Mouse (Mus musculus) liver, postnatal 0 days (tissue): ENCODE measurements around the gene Usp24. TPM values are rescaled to one million over a fixed set of nuclear protein-coding genes. Genes with fewer than 3 reads are reported as not detected.

Source experiments
- ATAC-seq: fragments of 200-750 bp; cut with Nextera tagmentation; 2 replicates; pipeline ENCODE4 v1.8.0; 2017; ENCODE audit warnings: mild to moderate bottlenecking, moderate library complexity
- DNase-seq: peaks from one replicate; pipeline ENCODE4 v3.0.0-alpha.2; 2016
- H3K27ac ChIP-seq: fragments of 300-500 bp; sonication (generic); 2 replicates; pipeline ENCODE4 v1.5.1; 2014; ENCODE audit warnings: antibody characterized with exemption, moderate library complexity, mild to moderate bottlenecking, low read depth
- H3K27me3 ChIP-seq: fragments of 300-500 bp; sonication (generic); 2 replicates; pipeline ENCODE4 v1.6.1; 2014; ENCODE audit warnings: low read length, control low read depth, mixed read lengths; ENCODE audit not compliant: insufficient read depth
- H3K36me3 ChIP-seq: fragments of 300-500 bp; sonication (generic); replicated peaks from 2 replicates; pipeline ENCODE4 v1.6.1; 2014; ENCODE audit warnings: mild to moderate bottlenecking, control low read depth, low read length, moderate library complexity, mixed read lengths; ENCODE audit not compliant: insufficient read depth
- H3K4me1 ChIP-seq: fragments of 300-500 bp; sonication (generic); 2 replicates; pipeline ENCODE4 v1.6.1; 2014; ENCODE audit warnings: antibody characterized with exemption, mild to moderate bottlenecking, control low read depth; ENCODE audit not compliant: insufficient read depth
- H3K4me2 ChIP-seq: fragments of 300-500 bp; sonication (generic); 2 replicates; pipeline ENCODE4 v1.6.1; 2014; ENCODE audit warnings: low read depth, mild to moderate bottlenecking, low read length, moderate library complexity, mixed read lengths
- H3K4me3 ChIP-seq: fragments of 300-500 bp; sonication (generic); 2 replicates; pipeline ENCODE4 v1.5.1; 2014; ENCODE audit warnings: low read depth, low read length
- H3K9ac ChIP-seq: fragments of 300-500 bp; sonication (generic); replicated peaks from 2 replicates; pipeline ENCODE4 v1.6.1; 2014; ENCODE audit warnings: mild to moderate bottlenecking, moderate library complexity
- H3K9me3 ChIP-seq: fragments of 300-500 bp; sonication (generic); 2 replicates; pipeline ENCODE4 v1.6.1; 2016; ENCODE audit warnings: mild to moderate bottlenecking, control low read depth, low read length, mixed read lengths
- CTCF ChIP-seq: sonication (generic); IDR thresholded peaks from 2 replicates; pipeline ENCODE4 v1.5.1; 2016; ENCODE audit warnings: antibody characterized with exemption, low read depth
- EP300 ChIP-seq: IDR thresholded peaks from 2 replicates; pipeline ENCODE4 v1.6.1; 2016; ENCODE audit warnings: antibody characterized with exemption, low read depth, mild to moderate bottlenecking
- WGBS: fragments of 180-500 bp; shearing (Covaris S2); extraction: QIAGEN DNeasy Blood & Tissue Kit; methylation state at CpG from one replicate; pipeline ENCODE4 v1.1.7; 2014; ENCODE audit not compliant: insufficient replicate concordance; 5-methylcytosine and 5-hydroxymethylcytosine counted together
- polyA plus RNA-seq: library from polyadenylated mRNA; unstranded; fragments of >200 nt; fragmentation: Nextera tagmentation; extraction: Ambion mirVana; gene quantifications from 2 replicates; pipeline ENCODE4 v1.2.1, GENCODE M21; 2015

The Usp24 gene
- polyA plus RNA-seq, 1 experiment from 2014 or later, result 4.7 TPM

GRCm38 (mm10) chr4:106409621-106410020 lies 93.6 kb downstream of the Usp24 start:
- WGBS, result 92% methylated on average over 14 of the region's 14 CpGs
- Histone ChIP-seq H3K4me2 (no peak overlapping the region), H3K9ac (no peak overlapping the region), H3K27me3 (no peaks in the 10 kb centered on the region), H3K36me3 (peaks cover 71% of the 10 kb centered on the region), H3K4me3 (no peak overlapping the region), H3K27ac (no peak overlapping the region), H3K9me3 (no peaks in the 10 kb centered on the region), H3K4me1 (no peaks in the 10 kb centered on the region)
- TF ChIP-seq CTCF, result no peak
- no peak for TF ChIP-seq EP300
- DNase-seq, result no peak
- no peak for ATAC-seq

DNA sequence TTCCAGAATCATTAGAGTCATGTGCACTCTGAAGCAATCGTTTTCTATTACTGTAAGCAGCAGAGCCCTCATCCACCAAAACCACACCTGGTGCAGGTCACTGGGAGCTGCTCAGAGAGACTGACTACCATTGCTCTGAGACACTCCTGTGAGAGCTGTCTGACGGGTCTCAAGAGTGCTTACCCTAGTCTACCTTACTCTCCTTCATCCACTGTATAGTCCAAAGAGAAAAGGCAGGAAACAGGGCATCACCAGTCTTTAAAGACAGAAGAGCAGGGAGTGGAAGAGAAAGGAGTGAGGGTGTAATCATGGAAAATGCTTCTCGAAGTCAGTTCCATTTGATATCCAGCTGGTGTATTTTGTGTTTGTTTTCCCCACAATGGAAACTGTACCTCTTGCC lies 103.2 kb downstream of the Usp24 start:
- Histone ChIP-seq H3K9ac (no peak overlapping the region), H3K36me3 (peaks cover 72% of the 10 kb centered on the region), H3K27ac (no peak overlapping the region), H3K4me2 (no peak overlapping the region), H3K27me3 (no peaks in the 10 kb centered on the region), H3K4me3 (no peak overlapping the region), H3K4me1 (no peaks in the 10 kb centered on the region), H3K9me3 (no peaks in the 10 kb centered on the region)
- no peak for ATAC-seq
- TF ChIP-seq CTCF (no peak), EP300 (no peak)
- DNase-seq, result no peak
- WGBS, result 81% methylated on average over 3 of the region's 3 CpGs

GRCm38 (mm10) chr4:106419791-106420190 lies 103.8 kb downstream of the Usp24 start:
- ATAC-seq, result no peak
- Histone ChIP-seq H3K4me2 (no peak overlapping the region), H3K36me3 (peaks cover 72% of the 10 kb centered on the region), H3K27ac (no peak overlapping the region), H3K9me3 (no peaks in the 10 kb centered on the region), H3K9ac (no peak overlapping the region), H3K4me1 (no peaks in the 10 kb centered on the region), H3K27me3 (no peaks in the 10 kb centered on the region), H3K4me3 (no peak overlapping the region)
- TF ChIP-seq EP300, result no peak
- no peak for TF ChIP-seq CTCF
- DNase-seq, result no peak
- 90% methylated on average over 6 of the region's 6 CpGs for WGBS

DNA sequence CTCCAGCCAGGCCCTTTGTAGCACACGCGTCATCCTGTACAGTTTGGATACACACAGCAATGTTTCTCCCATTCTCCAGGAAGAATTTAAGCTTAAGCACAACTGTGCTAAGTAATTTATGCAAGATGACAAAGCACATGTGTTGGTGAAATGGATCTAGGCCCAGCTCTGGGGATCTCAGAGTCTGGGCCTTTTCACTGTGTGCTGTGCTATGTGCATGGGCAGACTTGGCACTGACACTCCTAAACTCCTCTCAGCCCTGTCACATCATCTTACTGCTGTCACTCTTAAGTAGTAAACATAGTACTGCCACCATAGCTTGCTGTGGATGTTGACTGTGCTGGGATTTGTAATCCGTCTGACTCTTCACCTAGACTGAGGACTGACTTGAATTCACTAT lies 106.6 kb downstream of the Usp24 start:
- H3K4me2 ChIP-seq, result no peak overlapping the region
- no peak for ATAC-seq
- H3K9me3 ChIP-seq, result no peaks in the 10 kb centered on the region
- no peaks in the 10 kb centered on the region for H3K4me1 ChIP-seq
- no peaks in the 10 kb centered on the region for H3K27me3 ChIP-seq
- no peak for DNase-seq
- no peak overlapping the region for H3K4me3 ChIP-seq
- H3K36me3 ChIP-seq, result peaks cover 74% of the 10 kb centered on the region
- H3K9ac ChIP-seq, result no peak overlapping the region
- no peak overlapping the region for H3K27ac ChIP-seq
- 92% methylated on average over 3 of the region's 3 CpGs for WGBS
- TF ChIP-seq EP300 (no peak), CTCF (no peak)

GRCm38 (mm10) chr4:106424560-106424959 lies 108.5 kb downstream of the Usp24 start:
- Histone ChIP-seq H3K4me3 (no peak overlapping the region), H3K36me3 (peaks cover 71% of the 10 kb centered on the region), H3K9me3 (no peaks in the 10 kb centered on the region), H3K4me2 (no peak overlapping the region), H3K27me3 (no peaks in the 10 kb centered on the region), H3K4me1 (no peaks in the 10 kb centered on the region; the same call in 1 of the 2 replicates), H3K9ac (no peak overlapping the region), H3K27ac (no peak overlapping the region)
- WGBS, result 83% methylated on average over 1 of the region's 1 CpGs
- TF ChIP-seq CTCF (no peak), EP300 (no peak)
- DNase-seq (no peak), ATAC-seq (no peak)

DNA sequence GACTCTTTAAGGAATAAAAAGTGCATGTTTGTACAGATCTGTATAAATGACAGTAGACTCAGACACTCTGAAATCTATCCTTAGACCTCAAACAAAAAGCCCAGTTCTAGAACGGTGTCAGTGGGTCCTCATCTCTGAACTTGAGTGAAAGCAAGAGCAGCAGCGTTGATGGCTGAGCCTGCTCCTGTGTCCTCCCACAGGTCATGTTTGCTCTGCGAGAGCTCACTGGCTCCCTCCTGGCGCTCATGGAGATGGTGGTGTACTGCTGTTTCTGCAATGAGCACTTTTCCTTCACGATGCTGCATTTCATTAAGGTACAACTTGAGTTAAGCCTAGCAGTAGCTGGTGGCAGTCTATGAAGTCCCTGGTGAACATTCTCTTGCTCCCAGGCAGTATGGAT lies 110.3 kb downstream of the Usp24 start:
- TF ChIP-seq EP300 (no peak), CTCF (0 out of 2 replicates have a peak, but pooled peaks have one; percentile 20)
- Histone ChIP-seq H3K4me2 (no peak overlapping the region), H3K36me3 (peaks cover 71% of the 10 kb centered on the region), H3K9me3 (no peaks in the 10 kb centered on the region), H3K4me1 (no peaks in the 10 kb centered on the region; the same call in 1 of the 2 replicates), H3K27me3 (no peaks in the 10 kb centered on the region), H3K4me3 (no peak overlapping the region), H3K9ac (no peak overlapping the region), H3K27ac (no peak overlapping the region)
- DNase-seq (no peak), ATAC-seq (no peak)
- 76% methylated on average over 5 of the region's 5 CpGs for WGBS

DNA sequence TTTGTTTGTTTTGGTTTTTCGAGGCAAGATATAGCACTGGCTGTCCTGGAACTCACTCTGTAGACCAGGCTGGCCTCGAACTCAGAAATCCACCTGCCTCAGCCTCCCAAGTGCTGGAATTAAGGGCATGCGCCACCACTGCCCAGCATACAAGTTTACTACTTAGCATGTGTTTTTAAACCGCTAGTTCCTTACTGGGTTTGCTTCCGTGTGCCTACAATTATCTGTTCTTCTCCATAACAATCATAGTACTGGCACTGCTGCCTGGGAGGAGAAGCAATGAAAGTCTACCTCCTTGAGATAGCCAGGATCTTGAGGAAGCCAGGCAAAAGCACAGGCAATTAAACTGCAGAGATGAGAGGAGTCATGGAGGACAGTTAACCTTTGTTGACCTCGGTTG lies 112.6 kb downstream of the Usp24 start:
- peaks cover 76% of the 10 kb centered on the region for H3K36me3 ChIP-seq

More for the DNA sequence above, 112.6 kb downstream of the Usp24 start:
- Histone ChIP-seq H3K9ac (no peak overlapping the region), H3K4me3 (no peak overlapping the region), H3K4me1 (no peaks in the 10 kb centered on the region; the same call in 1 of the 2 replicates), H3K9me3 (no peaks in the 10 kb centered on the region), H3K27me3 (no peaks in the 10 kb centered on the region), H3K27ac (no peak overlapping the region), H3K4me2 (no peak overlapping the region)
- TF ChIP-seq CTCF (no peak), EP300 (no peak)
- DNase-seq, result no peak
- 84% methylated on average over 6 of the region's 6 CpGs for WGBS
- no peak for ATAC-seq
